Mouse (Mus musculus): ENCODE measurements around the gene Rps15.
A peak's percentile ranks its signal among the peaks of the same experiment; 100 is the strongest.
"Not testable (repeated sequence)": the region's sequence is repeated elsewhere in the genome, so short reads cannot be mapped to it uniquely, and the experiment has no call there.

Gene Rps15

GRCm38 (mm10) chr10:80292251-80293146 lies at the start of gene Rps15:
Gene Rps15, plus strand, starts transcription at chr10:80292453.
- peak; percentile 33 for DNase-seq (ENCODE audit: extremely low read depth, low read depth, low spot score)

GRCm38 (mm10) chr10:80242607-80243006 lies 49.6 kb upstream of the Rps15 start:
- no peak for DNase-seq (ENCODE audit: extremely low read depth, low read depth, low spot score)

- DNase-seq (ENCODE audit: extremely low read depth, low read depth, low spot score), result no peak
These were observed 47.4 kb upstream of the Rps15 start for GRCm38 (mm10) chr10:80244791-80245399.

GRCm38 (mm10) chr10:80245600-80245999 lies 46.7 kb upstream of the Rps15 start:
- DNase-seq (ENCODE audit: extremely low read depth, low read depth, low spot score), result no peak

- DNase-seq (ENCODE audit: extremely low read depth, low read depth, low spot score), result no peak
These were observed 44.4 kb upstream of the Rps15 start for GRCm38 (mm10) chr10:80247849-80248248.

GRCm38 (mm10) chr10:80248437-80248836 lies 43.8 kb upstream of the Rps15 start:
- DNase-seq (ENCODE audit: extremely low read depth, low read depth, low spot score), result not testable (repeated sequence)

GRCm38 (mm10) chr10:80248971-80249640 lies 43.1 kb upstream of the Rps15 start, which contains the start of gene Ndufs7:
Gene Ndufs7, plus strand, starts transcription at chr10:80249121.
- DNase-seq (ENCODE audit: extremely low read depth, low read depth, low spot score), result peak; percentile 52

- DNase-seq (ENCODE audit: extremely low read depth, low read depth, low spot score), result no peak
These were observed 42.2 kb upstream of the Rps15 start for GRCm38 (mm10) chr10:80250059-80250458.

GRCm38 (mm10) chr10:80250573-80250972 lies 41.7 kb upstream of the Rps15 start:
- no peak for DNase-seq (ENCODE audit: extremely low read depth, low read depth, low spot score)

GRCm38 (mm10) chr10:80252011-80252410 lies 40.2 kb upstream of the Rps15 start:
- no peak for DNase-seq (ENCODE audit: extremely low read depth, low read depth, low spot score)

- no peak for DNase-seq (ENCODE audit: extremely low read depth, low read depth, low spot score)
These were observed 39.6 kb upstream of the Rps15 start for GRCm38 (mm10) chr10:80252493-80253274.

- DNase-seq (ENCODE audit: extremely low read depth, low read depth, low spot score), result no peak
These were observed 38.7 kb upstream of the Rps15 start for GRCm38 (mm10) chr10:80253551-80253950.

GRCm38 (mm10) chr10:80254331-80255297 lies 37.6 kb upstream of the Rps15 start:
- no peak for DNase-seq (ENCODE audit: extremely low read depth, low read depth, low spot score)

GRCm38 (mm10) chr10:80255881-80256535 lies 36.2 kb upstream of the Rps15 start:
- DNase-seq (ENCODE audit: extremely low read depth, low read depth, low spot score), result no peak

GRCm38 (mm10) chr10:80257936-80258335 lies 34.3 kb upstream of the Rps15 start:
- DNase-seq (ENCODE audit: extremely low read depth, low read depth, low spot score), result no peak

GRCm38 (mm10) chr10:80258752-80259462 lies 33.3 kb upstream of the Rps15 start:
- DNase-seq (ENCODE audit: extremely low read depth, low read depth, low spot score), result no peak

- DNase-seq (ENCODE audit: extremely low read depth, low read depth, low spot score), result no peak
These were observed 32.8 kb upstream of the Rps15 start for GRCm38 (mm10) chr10:80259463-80259805.

GRCm38 (mm10) chr10:80259861-80260641 lies 32.2 kb upstream of the Rps15 start:
- DNase-seq (ENCODE audit: extremely low read depth, low read depth, low spot score), result no peak

Measured in fat pad, adult 2 months (tissue).